Mouse (Mus musculus) T-helper 17 cell (primary cell): ENCODE results near the gene Tmem260.
"Not testable (repeated sequence)": the region's sequence is repeated elsewhere in the genome, so short reads cannot be mapped to it uniquely, and the experiment has no call there.

Source experiments
- in situ Hi-C, 2 experiments: fragments of 300-600 bp; cut with MboI, MseI; formaldehyde crosslinking; loops; 1 replicate in 1 of 2; 2 replicates in 1 of 2; pipeline ENCODE4 v1.15.1; 2025; ENCODE audit warnings: high pct_unique_total_duplicates in 2 of 2

Tmem260 gene

DNA sequence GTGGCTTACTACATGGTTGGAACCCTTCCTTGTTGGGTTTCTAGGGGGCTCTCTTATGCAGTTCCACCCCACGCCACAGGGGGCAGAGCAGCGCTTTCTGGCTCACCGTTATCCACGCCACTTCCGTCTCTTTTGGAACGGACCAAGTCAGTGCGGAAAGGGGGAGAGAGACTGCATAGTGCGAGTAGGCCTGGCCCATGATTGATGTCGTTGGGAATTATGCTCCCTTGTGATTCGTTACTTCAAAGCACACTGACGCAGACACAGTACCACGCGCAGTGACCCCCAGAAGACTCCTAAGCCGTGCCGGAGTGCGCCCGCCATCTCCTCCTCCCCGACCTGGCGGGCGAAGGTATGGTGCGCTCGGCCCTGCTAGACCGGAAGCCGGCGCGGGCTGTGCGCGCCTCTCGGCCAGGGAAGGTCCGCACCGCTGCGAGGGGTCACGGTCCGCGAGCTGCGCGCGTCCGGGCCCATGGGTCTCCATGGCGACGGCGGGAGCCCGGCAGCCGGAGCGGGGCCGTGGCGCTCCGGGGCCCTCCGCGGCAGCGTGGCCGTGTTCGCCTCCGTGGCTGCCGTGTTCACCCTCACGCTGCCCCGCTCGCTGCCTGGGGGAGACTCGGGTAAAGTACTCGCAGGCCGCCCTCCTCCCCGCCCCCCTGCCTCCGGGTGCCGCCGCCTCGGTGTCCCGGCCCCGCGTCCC, at the start of gene Tmem260:
TSS of gene Tmem260 (plus strand) at position 141 of the 700 bp plus-strand sequence.
- in situ Hi-C loops, result loop anchor here in 1 of 2 experiments (10.0 kb wide), 1 partner anchor 1681 kb away; the partner anchor contains the start of gene Cdkn3

DNA sequence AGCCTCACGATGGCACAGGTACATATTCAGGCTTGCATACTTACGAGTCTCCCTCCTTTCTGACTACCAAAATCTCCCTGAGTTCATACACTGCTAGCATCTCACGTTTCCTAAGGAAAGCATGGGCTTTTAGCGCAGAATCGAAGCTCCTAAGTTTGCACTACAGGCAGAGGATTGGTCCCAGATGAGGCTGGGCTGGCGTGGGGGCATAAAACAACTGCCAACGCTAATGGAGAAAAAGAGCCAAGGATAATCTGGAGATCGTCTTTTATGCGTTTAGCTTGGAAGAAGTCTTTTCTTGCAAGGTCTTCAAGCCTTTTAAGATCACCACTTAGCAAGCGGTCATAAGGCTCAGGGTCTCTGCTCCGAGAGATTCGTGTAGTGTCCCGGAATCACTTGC, 39.8 kb upstream of the Tmem260 start:
- in situ Hi-C loops, result no loop called here

DNA sequence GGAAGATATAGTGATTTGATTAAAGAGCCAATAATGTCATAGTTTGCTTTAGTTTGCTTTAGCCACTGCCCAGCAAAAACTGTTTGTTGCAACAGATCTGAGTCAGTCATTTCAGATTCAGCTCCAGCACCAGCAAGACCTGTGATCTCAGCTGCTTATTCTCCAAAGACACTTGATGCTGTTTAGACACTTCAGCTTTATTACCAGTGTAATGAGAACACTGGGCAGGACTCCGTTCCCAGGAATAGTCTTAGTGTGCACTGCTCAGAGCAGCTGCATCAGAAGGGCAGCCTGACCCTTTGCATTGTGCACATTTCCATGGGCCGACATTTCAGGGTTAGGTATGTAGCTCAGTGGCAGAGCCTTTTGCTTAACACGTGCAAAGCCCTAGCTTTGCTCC, 28.9 kb upstream of the Tmem260 start:
- in situ Hi-C loops, result no loop called here

GRCm38 (mm10) chr14:48418264-48418663, 27.7 kb upstream of the Tmem260 start:
- in situ Hi-C loops, result no loop called here

- in situ Hi-C loops, result no loop called here
Observed at GRCm38 (mm10) chr14:48418672-48419071, 27.3 kb upstream of the Tmem260 start.

DNA sequence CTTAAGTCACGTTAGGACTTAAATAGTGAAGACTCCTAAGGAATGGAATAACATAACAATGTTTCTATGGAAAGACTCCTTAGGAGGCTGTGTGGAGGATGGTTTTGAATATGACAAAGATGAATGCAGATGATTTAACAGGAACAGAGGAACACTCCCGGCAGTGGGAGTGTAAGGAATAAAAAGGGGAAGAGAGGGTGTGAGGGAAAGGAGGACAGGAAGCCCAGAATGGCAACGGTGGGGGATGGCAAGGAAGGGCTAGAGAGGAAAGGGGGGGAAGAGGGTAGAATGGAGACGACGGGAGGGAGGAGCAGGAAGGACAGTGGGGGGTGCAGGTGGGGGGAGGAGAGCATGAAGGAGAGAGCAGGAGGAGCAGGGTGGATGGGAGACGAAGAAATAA, 24.4 kb upstream of the Tmem260 start:
- in situ Hi-C loops, result loop anchor here (5.0 to 10.0 kb wide), 2 partner anchors 71 to 663 kb away; no protein-coding TSS in a partner anchor

DNA sequence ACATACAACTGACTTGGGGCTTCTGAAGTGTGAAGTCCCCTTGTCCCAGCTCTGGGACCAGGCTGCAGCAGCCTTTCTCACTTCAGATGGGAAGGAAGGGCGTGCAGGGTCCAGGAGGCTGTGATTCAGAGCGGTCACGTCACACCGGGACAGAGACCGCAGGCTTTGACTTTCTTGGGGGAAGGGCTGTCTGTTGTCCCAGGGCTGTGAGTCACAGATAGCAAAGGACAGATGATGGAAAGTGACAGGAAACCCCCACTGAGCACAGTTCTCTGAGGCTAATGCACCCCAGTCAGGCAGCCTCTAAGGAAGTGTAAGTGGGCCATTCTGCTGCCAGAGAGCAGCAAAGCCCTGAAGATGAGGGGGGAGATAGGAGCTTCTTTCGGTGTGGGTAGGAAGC, 23.9 kb upstream of the Tmem260 start:
- in situ Hi-C loops, result loop anchor here (5.0 to 10.0 kb wide), 2 partner anchors 70 to 663 kb away; no protein-coding TSS in a partner anchor

GRCm38 (mm10) chr14:48422436-48422835, 23.5 kb upstream of the Tmem260 start:
- in situ Hi-C loops, result loop anchor here (5.0 to 10.0 kb wide), 2 partner anchors 70 to 662 kb away; no protein-coding TSS in a partner anchor

GRCm38 (mm10) chr14:48422901-48423300, 23.0 kb upstream of the Tmem260 start:
- in situ Hi-C loops, result loop anchor here (5.0 to 10.0 kb wide), 2 partner anchors 69 to 662 kb away; no protein-coding TSS in a partner anchor

- in situ Hi-C loops, result no loop called here
Observed at GRCm38 (mm10) chr14:48431978-48432377, 13.9 kb upstream of the Tmem260 start.

GRCm38 (mm10) chr14:48443796-48444195, 2.1 kb upstream of the Tmem260 start:
- in situ Hi-C loops, result loop anchor here in 1 of 2 experiments (10.0 kb wide), 1 partner anchor 1679 kb away; the partner anchor contains the start of gene Cdkn3

DNA sequence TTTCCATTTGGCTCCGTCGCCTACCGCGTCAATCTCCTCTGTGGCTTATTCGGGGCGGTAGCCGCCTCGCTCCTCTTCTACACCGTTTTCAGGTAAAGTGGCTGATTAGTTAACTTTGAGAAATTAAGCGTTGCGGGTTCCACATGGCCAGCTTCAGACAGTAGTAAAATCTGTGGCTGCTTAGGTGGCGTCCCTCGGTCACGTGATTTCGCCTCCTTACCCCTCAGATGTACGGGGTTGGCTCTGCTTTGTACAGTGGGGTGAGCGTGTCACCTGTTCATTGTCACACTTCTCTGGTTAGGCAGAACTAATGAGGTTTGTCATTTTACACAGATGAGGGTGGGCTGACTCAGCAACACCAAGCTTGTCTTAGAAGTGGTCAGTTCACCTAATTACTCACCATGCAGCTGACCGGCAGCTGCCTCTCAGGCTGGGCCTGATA, 6.1 kb downstream of the Tmem260 start:
- in situ Hi-C loops, result no loop called here

- in situ Hi-C loops, result no loop called here
Observed at GRCm38 (mm10) chr14:48453411-48453810, 7.5 kb downstream of the Tmem260 start.

GRCm38 (mm10) chr14:48456305-48457092, 10.6 kb downstream of the Tmem260 start:
- in situ Hi-C loops, result no loop called here

DNA sequence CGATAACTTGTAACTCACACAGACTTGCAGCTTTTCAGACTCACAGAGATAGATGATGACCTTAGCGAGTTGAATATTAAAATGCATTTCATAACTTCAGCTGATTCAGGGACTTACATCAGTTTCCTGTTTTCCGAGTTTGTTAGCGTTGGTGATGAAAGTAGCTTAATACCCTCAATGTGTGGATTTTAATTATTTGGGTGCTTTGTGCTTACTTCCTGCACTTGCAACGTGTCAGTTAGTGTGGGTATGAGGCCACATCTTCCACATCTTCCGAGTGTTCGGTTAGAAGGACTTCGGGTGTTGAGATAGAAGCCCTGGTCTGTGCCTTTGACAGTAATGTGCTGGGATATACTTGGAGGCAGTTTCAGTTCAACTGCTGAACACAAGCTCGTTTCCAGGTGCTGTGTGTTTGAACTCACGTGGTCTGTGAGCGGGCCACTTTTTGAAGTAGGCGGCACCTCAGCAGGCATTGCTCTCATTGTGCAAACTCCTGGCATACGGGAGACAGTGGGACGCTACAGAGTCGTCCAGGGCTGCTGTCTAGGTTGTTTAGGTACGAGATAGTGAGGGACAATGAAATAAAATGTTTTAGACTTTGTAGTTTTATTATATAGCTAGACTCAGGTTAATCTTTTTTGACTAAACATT, 11.5 kb downstream of the Tmem260 start:
- in situ Hi-C loops, result no loop called here

DNA sequence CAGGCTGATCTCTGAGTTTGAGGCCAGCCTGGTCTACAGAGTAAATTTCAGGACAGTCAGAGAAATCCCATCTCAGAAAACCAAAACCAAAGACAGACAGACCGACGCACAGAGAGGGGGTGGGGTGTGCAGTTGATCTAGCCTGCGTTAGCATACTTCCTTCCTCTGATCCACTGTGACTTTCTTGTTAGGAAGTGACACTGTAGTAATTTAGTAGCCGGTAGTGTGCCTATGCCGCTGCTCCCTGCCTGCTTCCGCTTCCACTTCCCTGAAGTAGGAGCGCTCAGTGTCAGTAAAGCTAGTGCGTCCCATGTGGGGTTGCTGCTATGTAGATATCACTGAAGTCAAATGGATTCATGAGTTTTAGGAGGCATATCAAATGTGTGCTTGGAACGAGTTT, 13.0 kb downstream of the Tmem260 start:
- in situ Hi-C loops, result no loop called here

GRCm38 (mm10) chr14:48468339-48468738, 22.4 kb downstream of the Tmem260 start:
- in situ Hi-C loops, result loop anchor here in 1 of 2 experiments (10.0 kb wide), 1 partner anchor 256 kb away; no protein-coding TSS in a partner anchor

GRCm38 (mm10) chr14:48470742-48471487, 25.0 kb downstream of the Tmem260 start:
- in situ Hi-C loops, result no loop called here

- in situ Hi-C loops, result no loop called here
Observed at GRCm38 (mm10) chr14:48472179-48472578, 26.3 kb downstream of the Tmem260 start.

DNA sequence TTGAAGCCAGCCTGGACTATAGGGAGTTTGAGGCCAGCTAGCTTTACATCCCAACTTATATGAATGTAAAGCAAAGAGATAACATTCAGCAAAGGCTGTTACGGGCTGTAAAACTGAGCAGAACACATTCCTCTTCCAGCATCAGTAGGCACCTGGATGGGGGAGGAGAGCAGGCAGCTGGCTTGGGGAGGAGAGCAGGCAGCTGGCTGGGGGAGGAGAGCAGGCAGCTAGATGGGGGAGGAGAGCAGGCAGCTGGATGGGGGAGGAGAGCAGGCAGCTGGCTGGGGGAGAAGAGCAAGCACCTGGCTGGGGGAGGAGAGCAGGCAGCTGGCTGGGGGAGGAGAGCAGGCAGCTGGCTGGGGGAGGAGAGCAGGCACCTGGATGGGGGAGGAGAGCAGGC, 29.4 kb downstream of the Tmem260 start:
- in situ Hi-C loops, result no loop called here

- in situ Hi-C loops, result not testable (repeated sequence)
Observed at GRCm38 (mm10) chr14:48475834-48476233, 29.9 kb downstream of the Tmem260 start.
